Mouse (Mus musculus): Measurements from ENCODE around the gene Cyp46a1.

DNA sequence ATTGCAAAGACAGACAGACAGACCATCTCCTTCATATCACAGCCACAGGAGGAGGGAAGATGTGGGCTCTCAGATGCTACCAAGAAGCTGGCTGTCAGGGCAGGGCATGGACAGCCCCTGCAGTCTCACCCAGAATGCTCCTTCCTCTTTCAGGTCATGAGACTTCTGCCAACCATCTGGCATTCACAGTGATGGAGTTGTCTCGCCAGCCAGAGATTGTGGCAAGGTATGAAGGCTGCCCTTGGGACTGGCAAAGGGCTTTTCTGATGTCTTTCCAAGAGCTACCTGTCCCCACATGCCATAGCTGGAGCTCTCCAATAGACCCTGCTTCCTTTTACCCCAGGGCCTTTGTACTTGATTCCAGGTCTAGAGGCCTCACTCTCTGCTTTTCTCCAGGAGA is 21.1 kb downstream of the Cyp46a1 start:
- no peak for TF ChIP-seq MXI1 (IDR thresholded peaks at IDR 0.05; ENCODE audit: low read depth, low read length)
- TF ChIP-seq POLR2A (IDR thresholded peaks at IDR 0.05; ENCODE audit: control insufficient read depth in 1 of 2, insufficient read depth in 1 of 2, low read depth in 1 of 2, low read length in 2 of 2, poor library complexity in 1 of 2) = no peak
- TF ChIP-seq EP300 (IDR thresholded peaks at IDR 0.05; ENCODE audit: low read depth in 1 of 2, low read length in 2 of 2) = no peak

Measured in MEL (cell line).